Mouse (Mus musculus): Measurements from ENCODE around the gene Nxph1.

DNA sequence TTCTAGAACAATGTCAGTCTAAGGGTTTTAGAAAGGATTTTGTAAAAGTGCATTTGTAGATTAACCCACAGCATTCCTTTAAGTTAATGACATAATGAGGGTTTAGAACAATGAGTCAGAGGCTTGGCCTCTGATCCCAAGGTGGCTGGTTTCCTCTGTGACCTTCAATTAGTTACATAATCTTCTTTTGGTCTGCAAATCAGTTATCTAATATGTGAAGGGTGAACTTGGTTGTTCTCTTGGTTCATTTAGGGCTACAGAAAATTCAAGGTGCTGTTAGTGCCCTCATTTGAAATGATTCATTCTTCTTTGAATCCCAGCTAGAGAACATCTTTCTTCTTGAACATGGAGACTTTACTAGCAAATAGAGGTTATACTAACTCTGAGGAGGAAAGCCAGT, 199.7 kb downstream of the Nxph1 start:
- TF ChIP-seq CTCF (IDR thresholded peaks at IDR 0.05; ENCODE audit: extremely low read depth, insufficient read depth, insufficient read length, insufficient replicate concordance) (no peak), POLR2A (IDR thresholded peaks at IDR 0.05; ENCODE audit: low read depth, low read length) (no peak)

Data from spleen, adult 2 months (tissue).